Mouse (Mus musculus) spleen, adult 2 months (tissue): ENCODE measurements around the gene Snrk. TPM values are rescaled to one million over a fixed set of nuclear protein-coding genes. Genes with fewer than 3 reads are reported as not detected.

ENCODE experiments used
- DNase-seq, 2 experiments: peaks; one replicate each; pipeline versions ENCODE4 v3.0.0 to v3.0.0-alpha.2; 2012 to 2021; ENCODE audit warnings: low spot score in 2 of 2, low read depth in 1 of 2
- H3K27ac ChIP-seq: fragments of 200-500 bp; 2 replicates; pipeline ENCODE4 v1.5.1; 2012; ENCODE audit warnings: low read length, inconsistent platforms; ENCODE audit not compliant: insufficient read depth
- H3K27me3 ChIP-seq: fragments of 200-500 bp; 2 replicates; pipeline ENCODE4 v1.6.1; 2012; ENCODE audit warnings: mild to moderate bottlenecking, moderate library complexity, low read length, inconsistent platforms; ENCODE audit not compliant: control insufficient read depth, insufficient read depth
- H3K36me3 ChIP-seq: fragments of 200-500 bp; 2 replicates; pipeline ENCODE4 v1.6.1; 2012; ENCODE audit warnings: mild to moderate bottlenecking, low read length, inconsistent platforms; ENCODE audit not compliant: control insufficient read depth, insufficient read depth
- H3K4me1 ChIP-seq: fragments of 200-500 bp; 2 replicates; pipeline ENCODE4 v1.6.1; 2011; ENCODE audit warnings: inconsistent platforms; ENCODE audit not compliant: control insufficient read depth, insufficient read depth, insufficient read length
- H3K4me3 ChIP-seq: fragments of 200-500 bp; 2 replicates; pipeline ENCODE4 v1.5.1; 2011; ENCODE audit warnings: mild to moderate bottlenecking, inconsistent platforms; ENCODE audit not compliant: insufficient read depth, insufficient read length; ENCODE audit errors: extremely low read depth
- CTCF ChIP-seq: fragments of 200-500 bp; IDR thresholded peaks from 2 replicates; pipeline ENCODE4 v1.5.1; 2011; ENCODE audit warnings: mild to moderate bottlenecking, inconsistent platforms; ENCODE audit not compliant: insufficient read depth, insufficient read length, insufficient replicate concordance; ENCODE audit errors: extremely low read depth
- POLR2A ChIP-seq: fragments of 200-500 bp; IDR thresholded peaks from 2 replicates; pipeline ENCODE4 v1.6.1; 2011; ENCODE audit warnings: low read depth, low read length, inconsistent platforms
- WGBS: fragments of 180-500 bp; shearing (Covaris S2); methylation state at CpG from one replicate; pipeline ENCODE4 v1.1.7; 2018; 5-methylcytosine and 5-hydroxymethylcytosine counted together
- polyA plus RNA-seq: library from polyadenylated mRNA; depleted of rRNA; stranded (reverse); fragments of >200 nt; gene quantifications from 2 replicates; pipeline ENCODE4 v1.2.3, GENCODE M21; 2012

The Snrk gene
- polyA plus RNA-seq, 1 experiment, result 36.2 TPM

- no peak for TF ChIP-seq POLR2A
- TF ChIP-seq CTCF, result no peak
- Histone ChIP-seq H3K27ac (no peak overlapping the region), H3K36me3 (peaks cover 1% of the 10 kb centered on the region), H3K4me3 (no peak overlapping the region), H3K27me3 (no peaks in the 10 kb centered on the region), H3K4me1 (no peaks in the 10 kb centered on the region; the same call in 1 of the 2 replicates)
- WGBS, result 34% methylated on average over 9 of the region's 9 CpGs
- peak in 1 of 2 experiments; percentile 21 for DNase-seq
These were observed 33.1 kb downstream of the Snrk start for GRCm38 (mm10) chr9:122149997-122150826.

- TF ChIP-seq CTCF, result no peak
- Histone ChIP-seq H3K27me3 (no peaks in the 10 kb centered on the region), H3K36me3 (no peaks in the 10 kb centered on the region; the same call in none of the 2 replicates), H3K4me1 (no peaks in the 10 kb centered on the region; the same call in 1 of the 2 replicates), H3K27ac (no peak overlapping the region), H3K4me3 (no peak overlapping the region)
- DNase-seq, result no peak
- 87% methylated on average over 4 of the region's 4 CpGs for WGBS
These were observed 35.0 kb downstream of the Snrk start for GRCm38 (mm10) chr9:122152063-122152462.

GRCm38 (mm10) chr9:122152501-122152900 lies 35.4 kb downstream of the Snrk start:
- Histone ChIP-seq H3K36me3 (peaks cover 3% of the 10 kb centered on the region), H3K27me3 (no peaks in the 10 kb centered on the region), H3K27ac (no peak overlapping the region), H3K4me1 (no peaks in the 10 kb centered on the region; the same call in 1 of the 2 replicates), H3K4me3 (no peak overlapping the region)
- DNase-seq, result no peak
- TF ChIP-seq POLR2A (no peak), CTCF (no peak)
- 95% methylated on average over 1 of the region's 1 CpGs for WGBS

DNA sequence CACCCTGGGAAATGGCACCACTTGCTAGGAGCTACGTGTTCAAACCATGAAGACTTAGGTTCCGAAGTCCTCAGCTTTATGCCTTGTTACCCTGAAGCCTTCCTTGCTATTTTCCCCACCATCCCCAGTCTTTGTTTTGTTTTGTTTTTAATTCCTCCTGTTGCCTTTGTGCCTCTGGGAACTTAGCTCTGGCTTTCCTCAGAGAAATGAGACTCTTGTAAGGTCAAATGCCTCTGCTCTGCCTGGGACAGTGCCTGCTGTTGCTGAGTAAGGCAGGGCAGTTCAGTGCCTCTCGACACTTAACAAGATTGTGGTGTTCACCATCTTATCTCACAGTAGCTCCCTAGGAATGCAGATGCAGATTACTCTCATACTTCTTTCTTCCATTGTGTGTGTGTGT lies 36.4 kb downstream of the Snrk start:
- 86% methylated on average over 3 of the region's 3 CpGs for WGBS
- Histone ChIP-seq H3K4me3 (no peak overlapping the region), H3K36me3 (peaks cover 6% of the 10 kb centered on the region), H3K27me3 (no peaks in the 10 kb centered on the region), H3K4me1 (no peaks in the 10 kb centered on the region; the same call in 1 of the 2 replicates), H3K27ac (no peak overlapping the region)
- no peak for TF ChIP-seq CTCF
- TF ChIP-seq POLR2A, result no peak
- no peak for DNase-seq

DNA sequence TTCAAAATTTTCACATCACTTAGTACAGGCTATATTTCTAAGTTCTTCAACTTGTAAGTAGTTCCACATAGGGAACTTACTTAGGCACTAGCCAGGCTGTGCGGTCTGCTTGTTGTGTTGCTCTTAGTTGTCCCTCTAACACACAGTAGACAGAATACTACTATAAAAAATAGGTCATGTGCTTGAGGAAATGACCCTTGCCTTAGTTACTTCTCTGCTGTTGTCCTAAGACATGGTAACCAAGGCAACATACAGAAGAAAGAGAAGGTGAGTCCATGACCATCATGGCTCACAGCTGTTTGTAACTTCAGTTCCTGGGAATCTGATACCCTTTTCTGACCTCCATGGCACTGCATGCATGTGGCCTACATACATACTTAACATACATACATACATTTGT lies 38.1 kb downstream of the Snrk start:
- no peaks in the 10 kb centered on the region for H3K27me3 ChIP-seq
- WGBS, result 92% methylated on average over 1 of the region's 1 CpGs

DNA sequence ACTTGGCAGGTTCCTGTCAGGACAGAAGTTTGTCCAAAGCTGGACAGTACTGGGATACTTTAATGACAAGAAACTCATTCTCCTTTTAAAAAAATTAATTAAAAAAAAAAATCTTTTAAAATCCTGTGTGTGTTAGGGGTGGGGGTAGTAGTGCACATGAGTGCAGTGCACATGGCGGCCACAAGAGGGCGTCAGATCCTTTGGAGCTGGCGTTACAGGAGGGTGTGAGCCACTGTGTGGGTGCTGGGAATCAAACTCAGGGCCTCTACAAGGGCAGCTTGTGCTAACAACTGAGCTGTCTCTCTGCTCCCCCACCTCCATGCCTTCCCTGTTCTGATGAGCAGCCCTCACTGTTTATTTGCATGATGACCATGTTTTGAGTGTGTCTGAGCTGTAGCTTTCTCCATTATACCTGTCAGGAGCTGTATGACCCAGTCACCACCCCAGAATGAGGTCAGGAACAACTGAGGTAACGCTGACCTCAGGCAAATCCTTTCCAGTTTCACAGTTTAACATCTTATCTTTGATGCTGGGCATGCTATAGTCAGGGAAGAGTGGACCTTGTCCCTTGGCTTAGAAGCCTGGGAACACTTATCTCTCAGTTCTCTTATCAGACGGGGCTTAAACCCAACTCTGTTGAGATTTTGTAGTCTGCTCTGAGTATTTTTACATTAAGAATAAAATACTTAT lies 39.5 kb downstream of the Snrk start:
- no peak for DNase-seq
- Histone ChIP-seq H3K27ac (no peak overlapping the region), H3K4me1 (no peaks in the 10 kb centered on the region), H3K36me3 (peaks cover 14% of the 10 kb centered on the region), H3K4me3 (no peak overlapping the region), H3K27me3 (no peaks in the 10 kb centered on the region)
- TF ChIP-seq CTCF (peak; percentile 38; the same call in 1 of the 2 replicates), POLR2A (no peak)
- WGBS, result 92% methylated on average over 5 of the region's 5 CpGs

More for the DNA sequence above, 38.1 kb downstream of the Snrk start:
- no peak for TF ChIP-seq POLR2A
- no peak for TF ChIP-seq CTCF
- no peak overlapping the region for H3K4me3 ChIP-seq
- peaks cover 10% of the 10 kb centered on the region for H3K36me3 ChIP-seq
- H3K27ac ChIP-seq, result no peak overlapping the region
- H3K4me1 ChIP-seq, result no peaks in the 10 kb centered on the region; the same call in 1 of the 2 replicates
- DNase-seq, result no peak
